Mouse (Mus musculus): ENCODE data around the gene Nmrk2. TPM values are rescaled to one million over a fixed set of nuclear protein-coding genes. Genes with fewer than 3 reads are reported as not detected.
"Not testable (repeated sequence)": the region's sequence is repeated elsewhere in the genome, so short reads cannot be mapped to it uniquely, and the experiment has no call there.

The Nmrk2 gene
- polyA plus RNA-seq, 1 experiment from 2014 or later = not detected

DNA sequence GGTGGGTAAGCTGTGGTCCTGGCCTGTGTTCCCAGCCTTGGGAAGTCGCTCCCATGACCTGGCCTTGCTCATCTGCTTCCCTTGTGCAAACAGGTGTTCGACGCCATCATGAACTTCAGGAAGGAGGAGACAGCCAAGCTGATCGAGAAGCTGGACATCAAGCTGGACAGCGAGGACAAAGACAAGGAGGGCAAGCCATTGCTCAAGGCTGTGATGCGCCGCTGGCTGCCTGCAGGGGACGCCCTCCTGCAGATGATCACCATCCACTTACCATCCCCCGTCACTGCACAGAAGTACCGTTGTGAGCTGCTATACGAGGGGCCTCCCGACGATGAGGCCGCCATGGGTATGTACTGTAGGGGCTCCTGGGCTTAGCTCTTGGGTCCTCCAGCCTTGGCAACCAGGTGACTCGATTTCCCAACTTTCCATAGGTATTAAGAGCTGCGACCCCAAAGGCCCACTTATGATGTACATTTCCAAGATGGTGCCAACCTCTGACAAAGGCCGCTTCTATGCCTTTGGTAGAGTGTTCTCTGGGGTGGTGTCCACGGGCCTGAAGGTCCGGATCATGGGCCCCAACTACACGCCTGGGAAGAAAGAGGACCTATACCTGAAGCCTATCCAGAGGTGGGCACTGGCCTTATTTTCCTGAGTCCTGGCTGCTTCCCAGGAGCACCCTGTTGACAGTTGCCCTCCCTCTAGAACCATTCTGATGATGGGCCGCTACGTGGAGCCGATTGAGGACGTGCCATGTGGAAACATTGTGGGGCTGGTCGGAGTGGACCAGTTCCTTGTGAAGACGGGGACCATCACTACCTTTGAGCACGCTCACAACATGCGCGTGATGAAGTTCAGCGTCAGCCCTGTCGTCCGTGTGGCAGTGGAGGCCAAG lies 22.2 kb downstream of the Nmrk2 start:
- Histone ChIP-seq H3K4me2 (ENCODE audit: low read depth, low read length) (no peak overlapping the region), H3K27ac (replicated peaks; ENCODE audit: low read depth, low read length) (no peak overlapping the region), H3K9me3 (replicated peaks; ENCODE audit: control insufficient read depth, low read length) (no peaks in the 10 kb centered on the region), H3K4me1 (ENCODE audit: control insufficient read depth, insufficient read depth, low read length) (peaks cover 7% of the 10 kb centered on the region), H3K4me3 (ENCODE audit: low read depth, low read length) (no peak overlapping the region), H3K36me3 (replicated peaks; ENCODE audit: control insufficient read depth, insufficient read depth, low read depth, low read length) (peaks cover 40% of the 10 kb centered on the region), H3K27me3 (ENCODE audit: control insufficient read depth, insufficient read depth, low read length) (no peaks in the 10 kb centered on the region), H3K9ac (replicated peaks; ENCODE audit: low read length) (no peak overlapping the region)
- ATAC-seq (replicated peaks; ENCODE audit: insufficient number of reproducible peaks, low FRiP score, low TSS enrichment, low read depth) = no peak
- 93% methylated on average over 32 of the region's 32 CpGs for WGBS
- no peak for DNase-seq (ENCODE audit: low spot score)

DNA sequence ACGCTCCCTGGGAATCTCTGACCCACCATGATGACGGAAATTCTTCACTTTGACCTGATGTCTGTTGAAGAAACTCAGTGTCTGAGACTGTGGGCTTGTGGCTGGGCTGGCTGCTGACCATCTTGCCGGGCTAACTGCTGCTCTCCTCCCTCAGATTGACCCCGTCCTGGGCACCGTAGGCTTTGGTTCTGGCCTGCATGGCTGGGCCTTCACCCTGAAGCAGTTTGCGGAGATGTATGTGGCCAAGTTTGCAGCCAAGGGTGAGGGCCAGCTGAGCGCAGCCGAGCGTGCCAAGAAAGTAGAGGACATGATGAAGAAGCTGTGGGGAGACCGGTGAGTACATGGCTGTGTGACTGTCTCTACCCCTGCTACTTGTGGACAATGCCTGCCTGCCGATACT lies 22.9 kb downstream of the Nmrk2 start:
- Histone ChIP-seq H3K9me3 (replicated peaks; ENCODE audit: control insufficient read depth, low read length) (no peaks in the 10 kb centered on the region), H3K27me3 (ENCODE audit: control insufficient read depth, insufficient read depth, low read length) (no peaks in the 10 kb centered on the region), H3K4me3 (ENCODE audit: low read depth, low read length) (no peak overlapping the region), H3K4me1 (ENCODE audit: control insufficient read depth, insufficient read depth, low read length) (peaks cover 7% of the 10 kb centered on the region), H3K9ac (replicated peaks; ENCODE audit: low read length) (no peak overlapping the region; the same call in 1 of the 2 replicates), H3K4me2 (ENCODE audit: low read depth, low read length) (no peak overlapping the region), H3K27ac (replicated peaks; ENCODE audit: low read depth, low read length) (no peak overlapping the region), H3K36me3 (replicated peaks; ENCODE audit: control insufficient read depth, insufficient read depth, low read depth, low read length) (peaks cover 40% of the 10 kb centered on the region)
- no peak for DNase-seq (ENCODE audit: low spot score)
- 94% methylated on average over 11 of the region's 11 CpGs for WGBS
- ATAC-seq (replicated peaks; ENCODE audit: insufficient number of reproducible peaks, low FRiP score, low TSS enrichment, low read depth) = no peak

DNA sequence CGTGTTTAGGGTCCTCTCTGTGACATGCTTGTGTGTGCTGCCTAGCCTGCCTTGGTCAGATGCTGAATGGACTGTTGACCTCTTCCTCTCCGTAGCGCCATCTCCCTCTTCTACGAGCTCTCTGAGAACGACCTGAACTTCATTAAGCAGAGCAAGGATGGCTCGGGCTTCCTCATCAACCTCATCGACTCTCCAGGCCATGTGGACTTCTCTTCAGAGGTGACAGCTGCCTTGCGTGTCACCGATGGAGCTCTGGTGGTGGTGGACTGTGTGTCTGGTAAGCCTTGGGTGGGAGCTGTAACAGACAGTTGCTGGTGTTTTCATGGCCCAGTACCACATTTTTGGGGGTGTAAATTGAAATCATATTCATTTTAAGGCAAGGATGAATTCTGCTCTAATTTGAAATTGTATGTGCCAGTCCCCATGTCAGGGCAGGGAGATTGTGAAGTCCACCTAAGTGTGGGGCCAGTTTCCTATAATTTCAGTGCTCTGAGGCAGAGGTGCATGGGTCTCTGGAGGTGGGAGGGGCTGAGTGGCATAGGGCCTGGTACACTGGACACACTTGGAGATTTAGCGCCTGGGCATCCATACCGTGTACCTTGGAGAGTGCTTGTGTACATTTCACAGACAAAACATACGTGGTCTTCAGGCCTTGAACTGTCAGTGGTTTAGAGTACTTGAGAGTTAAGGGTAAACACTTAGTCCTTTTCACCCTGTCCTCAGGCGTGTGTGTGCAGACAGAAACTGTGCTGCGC lies 23.7 kb downstream of the Nmrk2 start:
- WGBS = 70% methylated on average over 14 of the region's 14 CpGs
- H3K36me3 ChIP-seq (replicated peaks; ENCODE audit: control insufficient read depth, insufficient read depth, low read depth, low read length) = peaks cover 40% of the 10 kb centered on the region
- H3K9me3 ChIP-seq (replicated peaks; ENCODE audit: control insufficient read depth, low read length) = no peaks in the 10 kb centered on the region
- peak overlapping the region; percentile 90 for H3K9ac ChIP-seq (replicated peaks; ENCODE audit: low read length)
- peaks cover 2% of the 10 kb centered on the region; the same call in 1 of the 2 replicates for H3K4me1 ChIP-seq (ENCODE audit: control insufficient read depth, insufficient read depth, low read length)
- H3K4me2 ChIP-seq (ENCODE audit: low read depth, low read length) = peak overlapping the region; percentile 89
- no peak for DNase-seq (ENCODE audit: low spot score)
- H3K27me3 ChIP-seq (ENCODE audit: control insufficient read depth, insufficient read depth, low read length) = no peaks in the 10 kb centered on the region
- no peak overlapping the region for H3K27ac ChIP-seq (replicated peaks; ENCODE audit: low read depth, low read length)
- no peak for ATAC-seq (replicated peaks; ENCODE audit: insufficient number of reproducible peaks, low FRiP score, low TSS enrichment, low read depth)
- H3K4me3 ChIP-seq (ENCODE audit: low read depth, low read length) = peak overlapping the region; percentile 83

DNA sequence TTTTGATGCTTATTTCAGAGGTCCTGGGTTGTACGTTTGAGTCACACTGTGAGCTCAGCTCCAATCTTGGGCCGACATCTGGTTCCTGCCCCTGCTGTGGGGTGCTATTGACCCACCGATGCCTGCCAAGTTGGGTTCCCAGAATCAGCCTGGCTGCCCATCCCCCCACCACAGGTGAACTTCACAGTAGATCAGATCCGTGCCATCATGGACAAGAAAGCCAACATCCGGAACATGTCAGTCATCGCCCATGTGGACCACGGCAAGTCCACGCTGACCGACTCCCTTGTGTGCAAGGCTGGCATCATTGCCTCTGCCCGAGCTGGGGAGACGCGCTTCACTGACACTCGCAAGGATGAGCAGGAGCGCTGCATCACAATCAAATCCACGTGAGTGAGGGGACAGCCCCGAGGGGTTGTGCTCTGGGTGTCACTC lies 24.3 kb downstream of the Nmrk2 start:
- DNase-seq (ENCODE audit: low spot score) = no peak
- Histone ChIP-seq H3K4me1 (ENCODE audit: control insufficient read depth, insufficient read depth, low read length) (peaks cover 2% of the 10 kb centered on the region; the same call in 1 of the 2 replicates), H3K27ac (replicated peaks; ENCODE audit: low read depth, low read length) (peak overlapping the region; percentile 75), H3K4me3 (ENCODE audit: low read depth, low read length) (peak overlapping the region; percentile 83), H3K4me2 (ENCODE audit: low read depth, low read length) (peak overlapping the region; percentile 89), H3K9me3 (replicated peaks; ENCODE audit: control insufficient read depth, low read length) (no peaks in the 10 kb centered on the region), H3K9ac (replicated peaks; ENCODE audit: low read length) (peak overlapping the region; percentile 90), H3K36me3 (replicated peaks; ENCODE audit: control insufficient read depth, insufficient read depth, low read depth, low read length) (peaks cover 40% of the 10 kb centered on the region), H3K27me3 (ENCODE audit: control insufficient read depth, insufficient read depth, low read length) (no peaks in the 10 kb centered on the region)
- 15% methylated on average over 16 of the region's 16 CpGs for WGBS
- no peak for ATAC-seq (replicated peaks; ENCODE audit: insufficient number of reproducible peaks, low FRiP score, low TSS enrichment, low read depth)

DNA sequence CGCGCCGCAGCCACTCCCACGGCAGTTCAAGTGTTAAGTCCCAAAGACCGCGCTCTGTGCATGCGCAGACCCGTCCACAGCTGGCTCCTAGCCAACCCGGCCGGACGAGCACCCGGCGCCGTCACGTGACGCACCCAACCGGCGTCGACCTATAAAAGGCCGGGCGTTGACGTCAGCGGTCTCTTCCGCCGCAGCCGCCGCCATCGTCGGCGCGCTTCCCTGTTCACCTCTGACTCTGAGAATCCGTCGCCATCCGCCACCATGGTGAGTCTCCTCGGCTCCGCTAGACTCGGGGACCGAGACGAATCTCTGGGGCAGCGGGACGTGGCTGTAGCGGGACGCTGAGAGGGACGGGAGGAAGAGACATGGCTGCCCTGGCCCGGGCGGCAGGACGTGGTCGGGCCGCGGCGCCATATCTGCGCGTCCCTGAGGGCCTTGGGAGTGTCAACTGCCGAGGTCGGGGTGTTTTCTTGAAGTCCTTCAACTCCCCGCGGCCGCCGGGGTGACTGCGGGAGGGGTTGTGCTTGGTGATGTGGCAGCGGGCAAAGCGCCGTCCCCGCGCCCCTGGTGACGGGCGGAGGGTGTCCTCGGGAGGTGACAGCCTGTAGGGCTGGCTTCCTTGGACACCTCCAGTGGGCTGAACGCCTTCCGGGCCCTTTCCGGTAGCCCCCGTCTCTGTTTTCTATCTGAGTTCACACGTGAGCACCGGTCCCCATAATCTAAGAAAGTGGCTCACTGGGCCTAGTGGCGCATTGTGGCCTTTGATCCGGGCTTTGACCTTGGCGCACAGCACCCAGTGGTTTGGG lies 25.2 kb downstream of the Nmrk2 start, which contains the start of gene Eef2:
Gene Eef2, plus strand, starts transcription at position 166 of the 806 bp plus-strand sequence.
- Histone ChIP-seq H3K4me3 (ENCODE audit: low read depth, low read length) (peak within 1 kb of the TSS; percentile 83), H3K9ac (replicated peaks; ENCODE audit: low read length) (peak within 1 kb of the TSS; percentile 90), H3K4me2 (ENCODE audit: low read depth, low read length) (peak within 1 kb of the TSS; percentile 89), H3K27me3 (ENCODE audit: control insufficient read depth, insufficient read depth, low read length) (no peaks in the 10 kb centered on the region), H3K36me3 (replicated peaks; ENCODE audit: control insufficient read depth, insufficient read depth, low read depth, low read length) (peaks cover 38% of the 10 kb centered on the region), H3K27ac (replicated peaks; ENCODE audit: low read depth, low read length) (peak within 1 kb of the TSS; percentile 75), H3K9me3 (replicated peaks; ENCODE audit: control insufficient read depth, low read length) (no peaks in the 10 kb centered on the region), H3K4me1 (ENCODE audit: control insufficient read depth, insufficient read depth, low read length) (peaks cover 2% of the 10 kb centered on the region; the same call in 1 of the 2 replicates)
- ATAC-seq (replicated peaks; ENCODE audit: insufficient number of reproducible peaks, low FRiP score, low TSS enrichment, low read depth) (peak; percentile 76), DNase-seq (ENCODE audit: low spot score) (peak; percentile 99)
- WGBS = under 1% methylated on average over 77 of the region's 77 CpGs

DNA sequence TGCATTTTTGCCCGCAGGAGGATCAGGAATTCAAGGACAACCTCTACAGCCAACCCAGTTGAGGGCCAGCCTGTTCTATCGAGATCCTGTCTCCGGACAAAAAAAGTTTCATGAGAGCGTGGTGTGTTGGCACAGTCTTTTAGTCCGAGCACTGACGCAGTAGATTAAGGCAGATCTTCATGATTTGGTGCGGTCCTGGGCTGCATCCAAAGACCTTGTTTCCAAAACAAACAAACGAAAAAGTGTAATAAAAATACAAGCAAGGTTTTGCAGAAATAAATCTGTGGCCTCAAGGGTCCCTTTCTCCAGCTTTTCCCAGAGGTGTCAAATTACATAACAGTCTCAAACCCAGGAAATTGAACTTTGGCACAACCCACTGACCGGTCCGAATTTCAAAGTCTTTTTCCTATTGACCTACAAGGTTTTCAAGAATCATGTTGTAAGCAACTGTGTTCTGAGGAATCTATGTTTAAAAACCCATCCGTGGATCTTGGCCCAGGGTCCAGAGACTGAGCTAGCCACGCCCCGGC lies 25.9 kb downstream of the Nmrk2 start:
- Histone ChIP-seq H3K27ac (replicated peaks; ENCODE audit: low read depth, low read length) (no peak overlapping the region), H3K4me2 (ENCODE audit: low read depth, low read length) (peak overlapping the region; percentile 39), H3K27me3 (ENCODE audit: control insufficient read depth, insufficient read depth, low read length) (no peaks in the 10 kb centered on the region), H3K4me1 (ENCODE audit: control insufficient read depth, insufficient read depth, low read length) (peaks cover 2% of the 10 kb centered on the region; the same call in 1 of the 2 replicates), H3K9me3 (replicated peaks; ENCODE audit: control insufficient read depth, low read length) (no peaks in the 10 kb centered on the region), H3K9ac (replicated peaks; ENCODE audit: low read length) (peak overlapping the region; percentile 26; the same call in 1 of the 2 replicates), H3K4me3 (ENCODE audit: low read depth, low read length) (peak overlapping the region; percentile 83), H3K36me3 (replicated peaks; ENCODE audit: control insufficient read depth, insufficient read depth, low read depth, low read length) (peaks cover 31% of the 10 kb centered on the region)
- 8% methylated on average over 13 of the region's 13 CpGs for WGBS
- ATAC-seq (replicated peaks; ENCODE audit: insufficient number of reproducible peaks, low FRiP score, low TSS enrichment, low read depth) (no peak), DNase-seq (ENCODE audit: low spot score) (no peak)

DNA sequence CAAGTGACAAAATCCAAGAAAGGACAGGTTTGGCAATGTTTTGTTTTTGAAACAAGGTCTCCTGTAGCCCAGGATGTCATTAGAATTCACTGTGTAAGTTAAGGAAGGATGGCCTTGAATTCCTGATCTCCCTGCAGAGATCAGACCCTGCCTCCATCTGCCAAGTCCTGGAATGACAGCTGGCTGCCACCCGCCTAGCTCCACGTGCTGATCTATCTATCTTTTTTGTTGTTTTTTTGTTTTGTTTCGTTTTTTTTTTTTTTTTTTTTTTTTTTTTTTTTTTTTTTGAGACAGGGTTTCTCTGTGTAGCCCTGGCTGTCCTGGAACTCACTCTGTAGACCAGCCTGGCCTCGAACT lies 26.5 kb downstream of the Nmrk2 start:
- not testable (repeated sequence) for H3K27me3 ChIP-seq (ENCODE audit: control insufficient read depth, insufficient read depth, low read length); H3K4me3 ChIP-seq (ENCODE audit: low read depth, low read length); H3K9ac ChIP-seq (replicated peaks; ENCODE audit: low read length); H3K4me2 ChIP-seq (ENCODE audit: low read depth, low read length); H3K9me3 ChIP-seq (replicated peaks; ENCODE audit: control insufficient read depth, low read length); ATAC-seq (replicated peaks; ENCODE audit: insufficient number of reproducible peaks, low FRiP score, low TSS enrichment, low read depth); H3K4me1 ChIP-seq (ENCODE audit: control insufficient read depth, insufficient read depth, low read length)
- H3K36me3 ChIP-seq (replicated peaks; ENCODE audit: control insufficient read depth, insufficient read depth, low read depth, low read length) = peaks cover 25% of the 10 kb centered on the region
- WGBS = 9% methylated on average over 4 of the region's 4 CpGs
- peak overlapping the region; percentile 1; the same call in 1 of the 2 replicates for H3K27ac ChIP-seq (replicated peaks; ENCODE audit: low read depth, low read length)
- DNase-seq (ENCODE audit: low spot score) = peak; percentile 19

Measured in embryonic facial prominence, embryonic 11.5 days (tissue).